Mouse (Mus musculus): ENCODE measurements around the gene Ttll2.
"Not testable (repeated sequence)": the region's sequence is repeated elsewhere in the genome, so short reads cannot be mapped to it uniquely, and the experiment has no call there.

The Ttll2 gene

GRCm38 (mm10) chr17:7365615-7366014 is 13.1 kb upstream of the Ttll2 start:
- not testable (repeated sequence) for DNase-seq (ENCODE audit: low spot score in 2 of 2)

DNA sequence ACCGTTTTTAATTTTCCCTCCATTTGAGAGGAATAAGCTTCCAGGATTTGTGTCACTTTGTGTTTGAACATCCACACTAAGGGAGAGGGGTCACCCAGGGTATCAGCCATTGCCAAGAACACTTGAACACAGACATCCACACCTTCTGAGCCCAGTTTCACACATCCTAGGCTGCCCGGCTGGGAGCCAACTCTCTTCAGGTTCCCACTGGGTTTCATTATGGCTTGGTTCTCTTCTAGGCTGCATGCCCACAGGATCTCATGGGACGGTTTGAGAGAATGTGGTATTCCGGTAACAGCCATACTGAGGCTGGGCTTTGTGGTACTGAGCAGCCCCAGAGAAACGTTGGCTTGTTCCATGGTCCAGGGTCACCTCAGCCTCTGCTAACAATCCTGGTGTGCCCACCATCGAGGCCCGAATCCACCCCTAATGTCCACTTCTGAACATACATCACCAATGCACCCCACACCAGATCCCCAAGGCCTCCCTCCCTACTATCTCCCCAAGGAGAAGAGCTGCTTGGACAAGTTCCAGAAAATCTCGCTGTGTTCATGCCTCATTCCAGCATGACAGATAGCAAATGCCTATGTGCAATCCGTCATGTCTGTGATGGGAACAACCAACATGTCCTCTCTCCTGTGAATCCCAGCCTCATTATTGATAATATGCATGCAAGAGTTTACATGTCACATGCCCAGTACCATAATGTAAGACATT is 8.4 kb upstream of the Ttll2 start:
- DNase-seq (ENCODE audit: low spot score in 2 of 2) = peak in 1 of 2 experiments; percentile 24

DNA sequence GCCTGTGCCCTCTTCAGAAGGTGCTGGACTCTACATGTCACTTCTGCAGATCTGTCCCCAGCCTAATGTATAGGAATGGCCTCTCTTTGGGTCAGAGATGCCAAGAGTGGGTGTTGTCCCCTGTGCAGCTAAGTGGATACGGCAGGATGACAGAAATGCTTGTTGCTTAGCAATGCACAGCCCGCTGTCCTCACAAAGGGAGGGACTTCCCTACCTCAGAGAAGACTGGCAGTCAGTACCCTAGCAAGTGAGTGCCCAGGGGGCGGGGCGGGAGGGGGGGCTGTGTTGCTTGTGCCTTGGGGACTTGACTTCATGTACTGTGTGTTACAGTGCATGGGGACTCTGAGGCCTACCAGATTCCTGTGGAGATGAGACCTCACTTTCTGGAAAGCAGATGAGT is 7.3 kb upstream of the Ttll2 start:
- not testable (repeated sequence) for DNase-seq (ENCODE audit: low spot score in 2 of 2)

GRCm38 (mm10) chr17:7348765-7349164 is 3.7 kb downstream of the Ttll2 start:
- not testable (repeated sequence) for DNase-seq (ENCODE audit: low spot score in 2 of 2)

DNA sequence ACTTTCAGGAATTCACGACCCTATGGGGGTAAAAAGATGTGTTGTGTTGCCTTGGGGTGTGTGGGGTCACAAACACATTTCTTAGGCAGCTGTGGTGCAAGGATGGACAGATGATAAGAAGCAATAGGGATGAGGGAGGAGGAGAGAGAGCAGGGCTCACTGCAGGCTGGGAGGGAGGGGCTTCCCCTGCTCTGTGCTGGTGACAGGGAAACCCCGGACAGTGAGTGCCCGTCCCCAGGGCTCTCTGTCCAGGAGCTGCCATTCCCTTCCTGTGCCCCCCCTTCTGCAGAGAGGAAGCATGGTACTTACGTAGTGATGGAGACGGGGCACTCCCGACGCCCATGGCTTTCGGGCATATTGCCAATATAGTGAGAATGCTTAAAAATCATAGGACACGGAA is 15.1 kb downstream of the Ttll2 start:
- DNase-seq (ENCODE audit: low spot score in 2 of 2) = not testable (repeated sequence)

DNA sequence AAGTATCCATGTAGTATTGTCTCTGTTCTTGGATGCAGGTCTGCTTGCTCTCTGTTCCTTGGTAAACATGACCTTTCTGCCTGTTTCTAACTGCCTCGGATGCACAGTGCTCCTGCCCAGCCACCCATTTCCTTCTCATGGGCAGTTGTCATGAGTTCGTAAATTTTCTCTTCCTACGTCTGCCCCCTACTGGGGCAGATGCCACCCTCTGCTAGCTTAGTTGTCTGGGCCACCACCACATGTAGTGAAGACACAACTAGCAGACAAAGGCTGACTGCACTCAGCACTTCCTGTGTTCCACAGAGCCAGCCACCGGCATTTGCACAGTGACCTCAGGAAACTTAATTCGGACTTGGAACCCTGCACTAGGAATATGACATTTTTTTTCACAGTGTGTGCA is 19.8 kb downstream of the Ttll2 start:
- not testable (repeated sequence) for DNase-seq (ENCODE audit: low spot score in 2 of 2)

DNA sequence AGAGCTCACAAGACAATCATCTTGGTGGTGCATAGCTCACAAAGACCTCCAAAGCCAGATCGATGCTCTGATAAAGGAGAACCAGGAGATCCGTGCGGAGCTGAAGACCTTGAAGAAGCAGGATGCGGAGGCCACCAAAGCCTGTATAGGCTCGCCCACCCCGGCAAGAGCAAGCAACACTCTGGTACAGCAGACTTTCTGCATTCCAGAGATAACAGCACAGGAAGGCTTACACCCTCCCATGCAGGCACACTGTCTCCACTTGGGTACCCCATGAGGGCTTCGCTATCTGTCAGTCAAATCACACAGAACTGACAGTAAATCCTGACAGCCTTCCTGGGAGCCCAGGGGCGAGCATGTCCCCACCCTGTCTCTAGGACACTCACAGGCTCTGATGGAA is 26.1 kb downstream of the Ttll2 start:
- DNase-seq (ENCODE audit: low spot score in 2 of 2) = not testable (repeated sequence)

- not testable (repeated sequence) for DNase-seq (ENCODE audit: low spot score in 2 of 2)
These were observed 28.1 kb downstream of the Ttll2 start, which contains the start of gene Tcp10a for GRCm38 (mm10) chr17:7324346-7324745. TSS of gene Tcp10a (plus strand) at chr17:7324646.

DNA sequence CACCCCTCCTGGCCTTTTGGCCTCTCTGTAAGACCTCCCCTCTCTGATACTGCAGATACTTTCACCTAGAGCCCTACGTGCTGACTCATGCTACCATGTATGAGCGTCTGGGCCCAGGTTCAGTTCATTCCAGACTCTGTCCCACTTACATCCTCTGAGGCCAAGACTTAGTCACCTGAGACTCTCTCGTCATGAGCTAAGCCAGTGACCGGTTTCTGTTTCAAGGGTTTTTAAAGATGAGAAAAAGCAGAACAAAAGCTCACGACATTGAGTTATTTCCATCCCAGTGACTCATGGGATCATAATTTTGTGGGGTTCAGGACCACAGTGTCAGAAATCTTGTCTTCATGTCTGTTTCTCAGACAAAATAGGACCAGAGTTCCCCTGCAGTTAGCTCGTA is 32.7 kb downstream of the Ttll2 start:
- not testable (repeated sequence) for DNase-seq (ENCODE audit: low spot score in 2 of 2)

- not testable (repeated sequence) for DNase-seq (ENCODE audit: low spot score in 2 of 2)
These were observed 36.7 kb downstream of the Ttll2 start for GRCm38 (mm10) chr17:7315693-7316382.

- peak; percentile 51 to 53 for DNase-seq (ENCODE audit: low spot score in 2 of 2)
These were observed 46.0 kb downstream of the Ttll2 start for GRCm38 (mm10) chr17:7306278-7307196.
